Mouse (Mus musculus) adrenal gland, postnatal 10 days (tissue): ENCODE measurements around the gene Dnmbp. TPM values are rescaled to one million over a fixed set of nuclear protein-coding genes. Genes with fewer than 3 reads are reported as not detected.

Source experiments
- DNase-seq: peaks from one replicate; pipeline ENCODE4 v3.0.0; 2021; ENCODE audit warnings: mixed read lengths
- total RNA-seq, 2 experiments: library from RNA; stranded (reverse); gene quantifications; 2 replicates each; pipeline ENCODE4 v1.2.3; 2021

The Dnmbp gene
- total RNA-seq, 2 experiments from 2014 or later = 13.9 to 19.0 TPM

GRCm38 (mm10) chr19:43877364-43877763, 62.6 kb downstream of the Dnmbp start:
- DNase-seq = no peak

GRCm38 (mm10) chr19:43875996-43876395, 64.0 kb downstream of the Dnmbp start:
- no peak for DNase-seq

- DNase-seq = no peak
Observed at GRCm38 (mm10) chr19:43874351-43874750, 65.6 kb downstream of the Dnmbp start.

- DNase-seq = no peak
Observed at GRCm38 (mm10) chr19:43870418-43870817, 69.6 kb downstream of the Dnmbp start.

- peak; percentile 31 for DNase-seq
Observed at GRCm38 (mm10) chr19:43857347-43857746, 82.6 kb downstream of the Dnmbp start.

- DNase-seq = no peak
Observed at GRCm38 (mm10) chr19:43852837-43853545, 87.0 kb downstream of the Dnmbp start.

- no peak for DNase-seq
Observed at GRCm38 (mm10) chr19:43851996-43852630, 87.9 kb downstream of the Dnmbp start.

GRCm38 (mm10) chr19:43850026-43850425, 90.0 kb downstream of the Dnmbp start:
- DNase-seq = no peak

GRCm38 (mm10) chr19:43847966-43848365, 92.0 kb downstream of the Dnmbp start:
- DNase-seq = no peak

GRCm38 (mm10) chr19:43847056-43847455, 92.9 kb downstream of the Dnmbp start:
- no peak for DNase-seq

- no peak for DNase-seq
Observed at GRCm38 (mm10) chr19:43845331-43845908, 94.6 kb downstream of the Dnmbp start.

- DNase-seq = no peak
Observed at GRCm38 (mm10) chr19:43843184-43843583, 96.8 kb downstream of the Dnmbp start.

GRCm38 (mm10) chr19:43832425-43833069, 107.4 kb downstream of the Dnmbp start:
- peak; percentile 84 for DNase-seq

- no peak for DNase-seq
Observed at GRCm38 (mm10) chr19:43826855-43827254, 113.1 kb downstream of the Dnmbp start.

- DNase-seq = peak; percentile 65
Observed at GRCm38 (mm10) chr19:43815661-43816414, 124.2 kb downstream of the Dnmbp start.

GRCm38 (mm10) chr19:43813315-43813714, 126.7 kb downstream of the Dnmbp start:
- DNase-seq = no peak

GRCm38 (mm10) chr19:43811419-43811818, 128.6 kb downstream of the Dnmbp start:
- DNase-seq = no peak

- DNase-seq = no peak
Observed at GRCm38 (mm10) chr19:43809331-43809730, 130.7 kb downstream of the Dnmbp start.

- no peak for DNase-seq
Observed at GRCm38 (mm10) chr19:43803866-43804265, 136.1 kb downstream of the Dnmbp start.

GRCm38 (mm10) chr19:43801427-43802051, 138.5 kb downstream of the Dnmbp start:
- DNase-seq = no peak

GRCm38 (mm10) chr19:43797216-43797615, 142.8 kb downstream of the Dnmbp start:
- DNase-seq = peak; percentile 81
